In the genomic region with DNA sequence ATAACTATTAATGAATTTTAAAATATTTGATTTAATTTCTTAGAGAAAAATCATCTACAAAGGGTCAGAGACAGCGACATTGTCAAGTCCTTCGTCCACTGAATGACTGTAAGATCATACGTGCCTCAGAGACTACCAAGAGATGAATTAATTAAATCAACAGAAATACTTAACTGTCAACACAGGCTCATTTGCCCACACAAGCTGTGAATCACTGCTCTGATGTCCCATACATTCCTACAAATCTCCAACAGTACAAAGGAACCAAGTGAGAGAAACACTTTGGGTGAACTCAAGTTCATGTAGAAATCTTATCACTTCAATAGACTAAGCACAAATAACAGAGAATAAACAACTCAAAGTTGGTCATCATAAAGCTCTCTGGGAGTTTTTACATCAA, we compare ENCODE assay signal across 17 mouse cellular contexts.
"Had no signal": no experiment of that assay in that cellular context is flagged by ENCODE, and none has a peak within 500 bp of the region (broad histone marks: within the 10 kb centered on the region; RNA-seq: fewer than 3 reads in every experiment).

No protein-coding gene starts in this region.

- H3K36me3 ChIP-seq: lung, embryonic 15.5 days; midbrain, embryonic 13.5 days; midbrain, embryonic 15.5 days; neural tube, embryonic 12.5 days; stomach, embryonic 15.5 days had no signal

- H3K27ac ChIP-seq: lung, embryonic 15.5 days; macrophage; midbrain, embryonic 13.5 days; midbrain, embryonic 15.5 days; neural tube, embryonic 12.5 days; stomach, embryonic 15.5 days; stomach, postnatal 0 days had no signal

- H3K4me2 ChIP-seq: lung, embryonic 15.5 days; midbrain, embryonic 11.5 days; midbrain, embryonic 13.5 days; midbrain, embryonic 15.5 days; neural tube, embryonic 12.5 days; stomach, embryonic 15.5 days had no signal

- H3K4me1 ChIP-seq: lung, embryonic 15.5 days; megakaryocyte, embryonic 14.5 days; midbrain, embryonic 15.5 days; neural tube, embryonic 12.5 days; stomach, embryonic 15.5 days had no signal

- ATAC-seq: lung, postnatal 0 days; midbrain, embryonic 13.5 days; midbrain, embryonic 15.5 days had no signal

- H3K9ac ChIP-seq: lung, embryonic 15.5 days; midbrain, embryonic 13.5 days; midbrain, embryonic 15.5 days; neural tube, embryonic 12.5 days; stomach, embryonic 15.5 days had no signal

- H3K9me3 ChIP-seq: lung, embryonic 15.5 days; midbrain, embryonic 13.5 days; midbrain, embryonic 15.5 days; neural tube, embryonic 12.5 days; stomach, embryonic 15.5 days had no signal

- DNase-seq: lung, adult 2 months; lung, postnatal 14 days; lung, postnatal 36 days; right cerebral cortex, postnatal 14 days; thymus, adult 18-20 months; thymus, postnatal 14 days; thymus, postnatal 36 days had no signal

- H3K4me3 ChIP-seq: lung, embryonic 15.5 days; megakaryocyte, embryonic 14.5 days; midbrain, embryonic 13.5 days; midbrain, embryonic 15.5 days; neural tube, embryonic 12.5 days; stomach, embryonic 15.5 days had no signal

- H3K27me3 ChIP-seq: lung, embryonic 15.5 days; megakaryocyte, embryonic 14.5 days; midbrain, embryonic 13.5 days; midbrain, embryonic 15.5 days; neural tube, embryonic 12.5 days; stomach, embryonic 15.5 days had no signal
